9 mouse cellular contexts compared by ENCODE assay signal in genomic region chr7:75827850-75828249, GRCm38 (mm10). TPM values are rescaled to one million over a fixed set of nuclear protein-coding genes. Genes with fewer than 3 reads are reported as not detected.
DNase-seq lines count a peak whose midpoint lies in the region; ATAC-seq and TF ChIP-seq lines count a peak whose summit lies in the region.
"Had no signal": no experiment of that assay in that cellular context is flagged by ENCODE, and none has a peak within 500 bp of the region (broad histone marks: within the 10 kb centered on the region; RNA-seq: fewer than 3 reads in every experiment).

No protein-coding gene starts in this region.

- H3K27me3 ChIP-seq in neural tube, embryonic 15.5 days (replicated peaks) = no peaks in the 10 kb centered on the region
- no peaks in the 10 kb centered on the region for H3K27me3 ChIP-seq in hindbrain, embryonic 16.5 days (replicated peaks; ENCODE audit: control insufficient read depth, insufficient read depth, low read length)

- H3K27ac ChIP-seq in neural tube, embryonic 15.5 days (replicated peaks) = no peak overlapping the region
- no peak overlapping the region for H3K27ac ChIP-seq in gastrocnemius, adult 2 months
- H3K27ac ChIP-seq in hindbrain, embryonic 16.5 days (ENCODE audit: low read depth, low read length) = no peak overlapping the region

- peak; percentile 77 for TF ChIP-seq CTCF in gastrocnemius, adult 2 months (IDR thresholded peaks at IDR 0.05)

- H3K36me3 ChIP-seq in neural tube, embryonic 15.5 days = no peaks in the 10 kb centered on the region
- H3K36me3 ChIP-seq in hindbrain, embryonic 16.5 days (ENCODE audit: control insufficient read depth, insufficient read depth, low read length) = no peaks in the 10 kb centered on the region

- peaks cover 5% of the 10 kb centered on the region for H3K4me1 ChIP-seq in neural tube, embryonic 15.5 days
- H3K4me1 ChIP-seq in hindbrain, embryonic 16.5 days (ENCODE audit: control insufficient read depth, insufficient read depth, low read depth, low read length) = no peaks in the 10 kb centered on the region

- H3K4me2 ChIP-seq in neural tube, embryonic 15.5 days = no peak overlapping the region
- no peak overlapping the region for H3K4me2 ChIP-seq in hindbrain, embryonic 16.5 days (ENCODE audit: low read length)

- ATAC-seq in neural tube, embryonic 15.5 days (ENCODE audit: low FRiP score) = no peak
- peak; percentile 72 for ATAC-seq in hindbrain, embryonic 16.5 days

- no peaks in the 10 kb centered on the region for H3K9me3 ChIP-seq in neural tube, embryonic 15.5 days (replicated peaks)
- H3K9me3 ChIP-seq in hindbrain, embryonic 16.5 days (ENCODE audit: control insufficient read depth, low read length) = no peaks in the 10 kb centered on the region

- intact Hi-C loops in gastrocnemius, adult 2 months (cut with DNase I) = loop anchor here (1.0 to 5.0 kb wide), 2 partner anchors 52 to 91 kb away; no protein-coding TSS in a partner anchor

- WGBS in neural tube, embryonic 15.5 days = 26% methylated on average over 10 of the region's 10 CpGs
- WGBS in hindbrain, embryonic 16.5 days = 31% methylated on average over 10 of the region's 10 CpGs

- H3K9ac ChIP-seq in neural tube, embryonic 15.5 days (replicated peaks) = no peak overlapping the region
- no peak overlapping the region for H3K9ac ChIP-seq in hindbrain, embryonic 16.5 days (ENCODE audit: low read depth, low read length)

- H3K4me3 ChIP-seq in neural tube, embryonic 15.5 days (replicated peaks) = no peak overlapping the region
- no peak overlapping the region for H3K4me3 ChIP-seq in gastrocnemius, adult 2 months
- no peak overlapping the region for H3K4me3 ChIP-seq in hindbrain, embryonic 16.5 days (ENCODE audit: low read length)
- H3K4me3 ChIP-seq: myocyte had no signal

- DNase-seq in neural tube, embryonic 10.5 days (ENCODE audit: extremely low spot score, low spot score) = peak; percentile 77
- peak; percentile 82 to 83 for DNase-seq in cerebellum, postnatal 14 days
- peak; percentile 65 for DNase-seq in gastrocnemius, adult 2 months
- DNase-seq in layer of hippocampus, postnatal 36 days = peak; percentile 44 to 67
- peak; percentile 67 for DNase-seq in lung, postnatal 25 days (ENCODE audit: low spot score)
- DNase-seq in right cerebral cortex, adult 18-20 months = peak; percentile 42

RNA-seq across cellular contexts. Expression of gene Klhl25, which starts 20.3 kb away (rescaled TPM):
- polyA plus RNA-seq in neural tube, embryonic 15.5 days (2015; fragmentation: Nextera tagmentation; extraction: Ambion mirVana) = 22.0 and 22.1 TPM in 2 replicates
- total RNA-seq in gastrocnemius, adult 2 months (2021) = 1 to 10 TPM; 4.0 to 4.6 TPM
- 30.8 and 33.0 TPM in 2 replicates for polyA plus RNA-seq in hindbrain, embryonic 16.5 days (2015; fragmentation: Nextera tagmentation; extraction: Ambion mirVana)
- 10 to 100 TPM in 1 of 2 experiments, 1 to 10 TPM in 1; 8.5 to 10.0 TPM for total RNA-seq in layer of hippocampus, postnatal 36 days (2021)
